Mouse (Mus musculus): ENCODE results near the gene Slc4a11.
A peak's percentile ranks its signal among the peaks of the same experiment; 100 is the strongest.
"Not testable (repeated sequence)": the region's sequence is repeated elsewhere in the genome, so short reads cannot be mapped to it uniquely, and the experiment has no call there.

The Slc4a11 gene

DNA sequence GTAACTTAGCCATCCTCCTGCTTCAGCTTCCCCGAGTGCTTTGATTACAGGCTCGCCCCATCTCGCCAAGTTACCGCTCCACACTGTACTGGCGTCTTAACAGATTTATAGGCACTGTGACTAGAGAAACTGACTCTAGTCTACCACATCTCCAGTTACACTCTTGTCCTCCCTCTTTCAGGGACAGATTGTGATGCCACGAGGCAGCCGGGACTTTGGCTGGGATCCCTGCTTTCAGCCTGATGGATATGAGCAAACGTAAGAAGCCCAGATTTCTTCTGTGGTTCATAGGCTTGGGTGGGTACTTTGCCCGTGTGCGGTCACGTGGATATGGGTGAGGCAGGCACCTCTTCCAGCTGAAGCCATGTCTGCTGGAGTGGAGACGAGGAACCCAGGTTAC, 18.2 kb downstream of the Slc4a11 start:
- no peak for DNase-seq

DNA sequence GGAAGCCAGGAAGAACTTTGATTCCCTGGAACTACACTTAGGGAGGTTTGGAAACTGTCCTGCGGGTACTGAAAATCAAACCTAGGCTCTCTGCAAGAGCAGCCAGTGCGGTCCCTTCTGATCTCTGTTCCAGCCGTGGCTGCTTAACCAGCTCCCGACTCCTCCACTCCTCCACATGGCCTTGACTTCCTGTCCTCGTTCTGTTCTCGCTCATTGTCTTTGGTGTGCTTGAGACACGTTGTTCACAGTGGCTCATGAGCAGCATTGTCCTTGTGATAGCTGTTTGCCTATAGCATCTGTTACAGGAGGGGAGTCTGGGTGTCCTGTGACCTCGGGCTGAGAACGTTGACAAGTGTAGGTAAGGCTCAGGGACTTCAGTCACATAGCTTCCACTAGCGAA, 20.1 kb downstream of the Slc4a11 start:
- no peak for DNase-seq

DNA sequence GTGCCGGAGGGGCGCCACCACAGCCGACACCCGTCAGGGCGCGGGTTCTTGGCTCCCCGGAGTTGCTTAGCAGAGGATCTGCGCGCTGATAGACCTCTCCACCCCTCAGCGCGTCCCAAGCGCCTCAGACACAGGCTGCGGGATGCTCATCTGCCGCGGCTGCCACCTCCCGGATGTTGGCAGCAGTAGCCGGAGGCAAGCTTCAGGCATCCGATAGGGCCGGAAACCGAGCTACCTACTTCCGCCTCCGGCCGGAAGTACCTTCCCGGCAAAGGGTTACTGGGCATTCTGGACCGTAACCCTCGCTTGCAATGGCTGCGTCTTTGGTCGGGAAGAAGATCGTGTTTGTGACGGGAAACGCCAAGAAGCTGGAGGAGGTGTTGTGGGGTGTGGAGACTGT, 29.8 kb downstream of the Slc4a11 start, which contains the start of gene Itpa:
TSS of gene Itpa (plus strand) at position 52 of the 400 bp plus-strand sequence.
- peak; percentile 90 for DNase-seq

DNA sequence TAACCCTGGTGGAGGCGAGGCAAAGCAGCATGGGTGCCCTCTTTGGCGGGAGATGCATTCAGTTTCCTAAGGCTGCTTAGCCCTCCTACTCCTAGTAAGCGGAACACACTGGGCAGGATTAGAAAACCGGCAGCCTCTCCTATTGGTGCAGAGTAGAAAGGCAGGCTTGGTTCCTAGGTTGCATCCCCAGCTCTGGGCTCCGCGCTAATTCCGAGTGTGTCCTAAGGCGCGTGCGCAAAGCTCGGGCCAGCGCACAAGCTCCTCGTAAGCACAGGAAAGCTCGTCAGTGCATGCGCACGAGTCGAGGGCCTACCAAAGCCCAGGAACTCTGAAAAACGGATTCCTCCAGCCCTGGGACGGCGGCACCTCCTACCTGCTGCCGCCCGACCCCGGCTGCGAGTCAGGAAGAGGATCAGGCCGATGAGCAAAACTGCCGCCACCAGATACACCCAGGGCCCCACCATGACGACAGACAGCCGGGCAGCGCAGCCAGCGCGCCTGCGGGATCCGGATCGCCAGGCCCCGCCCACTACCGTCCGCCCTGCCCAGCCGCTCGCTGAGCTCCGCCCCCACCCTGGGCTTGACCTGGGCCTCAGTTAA, 33.1 kb downstream of the Slc4a11 start, which contains the start of gene Ddrgk1:
TSS of gene Ddrgk1 (minus strand) at position 558 of the 600 bp plus-strand sequence.
- DNase-seq, result peak; percentile 92

DNA sequence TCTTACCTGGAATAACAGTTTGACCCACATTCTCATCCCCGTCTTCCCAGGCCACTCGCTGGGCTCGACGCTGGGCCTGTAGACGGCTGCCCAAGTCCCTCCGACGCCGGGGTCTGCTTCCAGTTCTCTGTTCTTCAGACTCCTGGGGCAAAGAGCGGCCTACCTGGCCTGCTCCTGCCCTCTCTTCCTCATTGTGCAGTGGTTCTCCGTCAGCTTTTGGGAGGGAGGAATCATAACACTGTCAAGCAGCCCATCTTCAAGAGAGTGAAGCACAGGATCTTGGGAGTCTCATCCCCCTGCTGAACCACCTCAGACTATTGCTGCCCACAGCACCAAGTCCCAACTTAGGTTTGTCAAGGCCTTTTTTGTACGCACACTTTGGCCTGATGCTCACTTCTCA, 34.0 kb downstream of the Slc4a11 start:
- no peak for DNase-seq

DNA sequence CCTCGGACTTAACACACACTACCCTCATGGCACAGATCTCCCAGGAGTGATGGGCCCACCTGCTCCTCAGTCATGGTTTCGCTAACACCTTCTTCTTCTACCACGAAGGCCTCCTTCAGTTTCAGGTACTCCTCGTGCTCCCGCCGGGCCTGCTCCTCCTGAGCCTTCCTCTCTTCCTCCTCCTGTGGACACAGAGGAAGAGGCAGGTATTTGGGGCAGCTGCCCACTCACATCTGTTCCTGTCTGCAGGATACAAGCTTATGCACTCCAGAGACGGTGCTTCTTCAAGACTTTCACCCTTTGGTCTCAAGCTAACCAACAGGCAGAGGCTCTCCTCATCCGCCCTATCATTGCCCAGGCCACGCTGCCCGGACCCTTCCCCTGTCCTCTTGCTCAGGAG, 38.8 kb downstream of the Slc4a11 start:
- DNase-seq, result no peak

DNA sequence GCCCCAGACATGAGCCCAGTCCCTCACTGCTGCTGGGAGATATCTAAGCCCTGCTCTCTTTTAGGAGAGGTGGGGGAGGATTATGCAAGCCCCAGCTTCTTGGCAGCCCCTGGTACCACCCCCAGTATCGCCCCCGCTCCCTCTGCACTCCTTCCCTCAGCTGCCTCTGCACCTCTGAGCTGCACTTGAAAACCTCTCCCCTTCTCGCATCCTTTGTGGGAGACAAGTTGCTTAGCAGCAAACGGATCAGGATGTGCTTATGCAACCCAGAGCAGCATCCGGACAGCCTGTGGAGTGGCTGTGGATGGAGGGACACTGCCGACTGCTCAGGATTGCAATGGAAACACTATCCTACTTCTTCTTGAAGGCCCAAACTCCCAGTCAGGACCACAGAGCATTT, 39.8 kb downstream of the Slc4a11 start:
- DNase-seq, result no peak

DNA sequence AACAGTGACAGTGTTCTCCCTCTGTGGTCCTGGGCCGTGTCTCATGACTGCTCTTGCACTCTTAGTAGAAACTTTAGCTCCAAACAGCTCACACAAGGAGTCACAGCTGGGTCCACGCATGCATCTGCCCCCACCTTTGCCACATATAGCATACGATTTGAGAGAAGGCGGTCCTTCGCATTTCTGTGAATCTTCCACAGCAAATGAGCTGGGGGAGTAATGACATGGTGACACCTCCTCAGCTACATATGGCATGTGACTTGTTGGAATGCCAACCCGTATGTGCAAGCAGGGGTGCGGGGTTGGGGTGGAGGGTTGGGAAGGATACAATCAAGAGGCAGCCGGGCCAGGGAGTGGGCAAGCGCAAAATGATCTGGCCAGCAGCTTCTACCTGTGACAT, 40.8 kb downstream of the Slc4a11 start:
- DNase-seq, result no peak

DNA sequence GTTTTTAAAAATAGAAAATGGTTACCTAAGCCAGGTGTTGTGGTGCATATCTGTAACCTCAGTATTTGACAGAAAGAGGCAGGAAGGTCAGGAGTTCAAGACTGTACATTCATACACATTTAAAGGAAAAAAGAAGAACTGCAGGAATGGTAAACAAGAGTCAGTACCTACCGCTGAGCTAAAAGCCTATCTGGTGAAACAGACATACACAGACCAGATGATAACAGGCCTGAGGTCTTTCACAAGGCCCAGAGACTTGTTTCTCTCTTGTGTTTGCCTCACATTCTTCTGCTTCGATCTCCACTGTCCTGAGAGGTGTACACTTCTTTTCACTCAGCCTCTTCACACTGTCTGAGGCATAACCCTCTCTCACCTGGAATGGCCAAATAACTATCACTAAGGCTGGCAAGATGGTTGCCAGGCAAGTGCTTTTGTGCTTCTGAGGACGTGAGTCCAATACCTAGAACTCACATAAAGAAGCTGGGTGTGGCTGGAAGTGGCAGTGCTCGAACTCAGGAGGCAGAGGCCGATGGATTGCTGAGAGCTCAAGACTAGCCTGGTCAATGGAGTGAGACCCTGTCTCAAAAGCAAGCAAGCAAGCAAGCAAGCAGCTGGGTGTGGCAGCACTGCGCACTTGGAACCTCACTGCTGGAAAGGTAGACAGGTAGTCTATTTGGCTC, 41.5 kb downstream of the Slc4a11 start:
- DNase-seq, result no peak

DNA sequence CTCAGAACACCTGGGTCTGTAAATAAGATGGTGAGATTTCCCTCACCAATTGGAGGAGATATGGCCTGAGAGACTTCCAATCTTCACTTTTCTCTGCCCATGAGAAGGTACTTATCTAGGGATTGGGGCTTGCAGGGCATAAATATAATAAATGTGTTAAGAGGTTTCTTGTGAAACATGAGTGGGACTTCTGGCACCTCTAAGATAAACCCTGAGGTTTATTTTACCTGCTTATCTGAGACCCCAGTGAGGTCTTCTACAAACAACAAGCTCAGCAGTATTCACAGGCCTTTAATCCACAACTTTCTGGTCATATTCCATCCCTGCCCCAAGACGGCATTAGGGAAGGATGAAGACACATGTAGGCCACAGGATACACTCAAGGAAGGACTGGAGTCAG, 43.6 kb downstream of the Slc4a11 start:
- no peak for DNase-seq

DNA sequence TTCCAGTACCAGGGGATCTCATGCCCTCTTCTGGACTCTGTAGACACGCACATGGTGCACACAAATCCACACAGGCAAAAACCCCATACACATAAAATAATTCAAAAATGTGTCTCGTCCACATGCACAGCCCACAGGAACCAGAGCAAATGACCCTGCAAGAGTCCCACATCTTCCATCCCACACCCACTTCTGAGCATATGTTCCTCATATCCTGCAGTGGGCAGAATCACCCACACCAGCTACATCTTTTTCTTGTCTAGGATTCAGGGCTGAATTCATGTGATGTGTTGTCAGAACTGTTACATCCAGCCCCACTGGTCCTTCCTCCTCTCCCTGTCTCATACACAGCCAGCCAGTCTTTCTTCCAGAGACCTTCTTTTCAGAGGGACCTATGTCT, 44.0 kb downstream of the Slc4a11 start:
- DNase-seq, result no peak

DNA sequence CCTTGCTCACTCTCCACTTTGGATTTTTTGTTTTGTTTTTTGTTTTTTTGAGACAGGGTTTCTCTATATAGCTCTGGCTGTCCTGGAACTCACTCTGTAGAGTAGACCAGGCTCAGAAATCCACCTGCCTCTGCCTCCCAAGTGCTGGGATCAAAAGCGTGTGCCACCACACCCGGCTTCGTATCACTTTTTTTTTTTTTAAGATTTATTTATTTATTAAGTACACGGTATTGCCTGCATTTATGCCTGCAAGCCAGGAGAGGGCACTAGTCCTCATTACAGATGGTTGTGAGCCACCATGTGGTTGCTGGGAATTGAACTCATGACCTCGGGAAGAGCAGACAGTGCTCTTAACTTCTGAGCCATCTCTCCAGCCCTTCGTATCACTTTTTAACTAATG, 48.3 kb downstream of the Slc4a11 start:
- DNase-seq, result not testable (repeated sequence)

DNA sequence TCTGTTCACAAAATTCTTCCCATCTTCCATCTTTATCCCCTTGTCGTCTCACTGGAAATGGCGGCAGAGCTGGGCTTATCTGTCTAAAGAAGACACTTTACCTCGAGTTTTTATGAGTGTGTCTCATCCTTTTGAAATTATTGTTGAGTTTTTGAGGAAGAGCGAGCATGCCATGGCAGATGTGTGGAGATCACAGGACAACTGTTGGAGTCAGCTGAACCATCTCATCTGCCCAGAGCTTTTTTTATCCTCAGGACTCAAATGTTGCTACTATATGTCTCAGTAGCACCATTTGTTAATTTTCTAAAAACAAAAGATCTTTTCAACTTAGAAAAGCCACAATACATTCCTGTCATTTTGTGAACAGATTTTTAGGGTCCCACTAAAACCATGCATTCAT, 52.1 kb downstream of the Slc4a11 start:
- no peak for DNase-seq

DNA sequence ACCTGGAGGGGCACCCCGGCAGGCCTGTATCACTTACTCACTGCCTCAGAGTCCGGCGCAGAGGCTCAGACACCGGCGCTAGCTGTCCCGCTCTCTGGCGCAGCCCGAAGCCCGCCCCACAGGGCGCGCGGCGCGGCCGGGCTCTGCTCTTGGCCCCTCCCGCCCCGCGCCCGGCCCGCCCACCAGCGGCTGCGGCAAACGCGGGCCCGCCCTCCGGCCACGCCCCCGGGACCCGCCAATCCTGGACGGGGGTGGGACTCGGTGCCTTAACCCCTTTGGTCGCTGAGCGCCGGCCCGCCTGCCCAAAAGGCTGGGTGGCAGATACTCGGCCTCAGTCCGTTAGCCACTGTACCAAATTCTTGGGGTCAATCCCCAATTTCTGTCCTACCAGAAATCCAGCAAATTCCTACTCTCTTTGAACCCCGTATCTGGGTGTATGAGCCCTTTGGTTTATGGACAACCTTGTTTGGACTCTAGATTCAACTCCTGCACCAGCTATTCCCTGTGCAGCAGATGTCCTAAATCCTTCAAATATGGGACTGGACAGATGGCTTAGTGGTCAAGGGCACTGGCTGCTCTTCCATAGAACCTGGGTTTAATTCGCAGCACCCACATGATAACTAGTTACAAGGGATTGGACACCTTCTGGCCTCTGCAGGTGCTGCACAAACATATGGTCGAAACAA, 54.5 kb downstream of the Slc4a11 start, which contains the start of gene Lzts3:
TSS of gene Lzts3 (minus strand) at position 120 of the 686 bp plus-strand sequence.
- peak; percentile 95 for DNase-seq

DNA sequence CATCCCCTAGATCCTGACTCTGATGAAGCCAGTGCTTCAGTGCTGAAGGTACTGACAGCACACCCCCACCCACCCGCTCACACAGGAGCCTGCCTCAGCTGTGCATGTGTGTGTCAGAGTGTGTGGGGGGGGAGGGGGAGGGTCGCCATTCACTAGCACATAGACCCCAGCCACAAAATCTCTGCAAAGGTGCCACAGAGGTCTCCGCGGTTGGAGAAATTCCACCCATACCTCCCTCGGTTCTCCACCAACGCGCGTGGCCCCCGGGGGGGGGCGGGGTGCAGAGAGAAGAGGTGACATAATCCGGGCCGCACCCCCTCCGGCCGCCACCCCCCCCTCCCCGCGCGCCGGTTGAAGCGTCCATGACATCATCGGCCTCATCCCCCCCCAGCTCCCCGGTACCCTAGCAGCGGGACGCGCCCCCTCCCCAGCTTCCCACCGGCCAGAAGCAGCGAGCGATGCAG, 55.1 kb downstream of the Slc4a11 start:
- no peak for DNase-seq

DNA sequence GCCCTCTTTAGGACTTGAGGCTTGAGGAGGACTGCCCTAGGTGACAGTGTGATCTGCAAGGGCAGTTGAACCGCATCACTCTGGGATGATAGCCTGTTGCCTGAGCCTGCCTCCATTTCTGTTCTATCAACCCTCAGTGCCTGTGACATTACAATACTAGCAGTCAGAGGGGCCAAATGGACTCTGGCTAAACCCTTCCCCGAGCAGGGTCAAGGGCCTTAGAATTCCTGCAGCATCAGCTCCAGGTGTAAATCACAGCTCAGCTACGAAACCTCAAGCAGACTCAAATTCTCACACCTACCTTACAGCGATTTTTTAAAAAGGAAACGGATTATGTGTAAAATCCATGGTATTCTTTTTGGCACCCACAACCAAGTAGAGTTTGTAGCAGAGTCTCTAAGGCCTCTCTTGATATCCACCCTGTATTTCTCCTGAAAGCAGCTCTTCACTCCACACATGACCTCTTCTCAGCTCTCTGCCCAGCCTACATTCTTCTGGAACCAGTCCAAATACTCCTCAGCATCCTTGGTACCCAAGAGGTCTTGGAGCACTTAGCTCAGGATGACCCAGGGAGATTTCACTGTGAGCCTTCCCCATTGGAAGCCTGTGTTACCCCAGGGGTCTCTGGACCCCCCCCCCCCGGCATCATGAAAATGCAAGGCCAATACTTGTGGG, 55.8 kb downstream of the Slc4a11 start:
- DNase-seq, result no peak

DNA sequence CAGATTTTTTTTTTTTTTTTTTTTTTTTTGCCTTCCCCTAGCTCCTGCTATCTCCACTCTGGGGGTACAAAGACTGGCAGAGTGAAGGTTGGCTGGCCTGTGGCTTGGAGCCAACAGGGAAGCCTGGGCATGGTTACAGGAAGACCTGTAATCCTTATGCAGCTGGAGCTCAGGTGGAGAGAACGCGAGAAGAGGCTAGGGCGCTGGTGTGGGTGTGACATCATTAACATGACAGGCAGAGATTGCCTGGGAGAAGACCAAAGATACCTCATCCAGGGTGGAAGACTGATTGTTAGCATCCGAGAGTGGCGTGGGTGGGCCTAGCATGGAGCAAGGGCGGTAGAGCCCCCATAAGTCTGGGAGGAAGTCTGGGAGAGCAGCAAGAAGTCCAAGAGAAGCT, 58.0 kb downstream of the Slc4a11 start:
- no peak for DNase-seq

DNA sequence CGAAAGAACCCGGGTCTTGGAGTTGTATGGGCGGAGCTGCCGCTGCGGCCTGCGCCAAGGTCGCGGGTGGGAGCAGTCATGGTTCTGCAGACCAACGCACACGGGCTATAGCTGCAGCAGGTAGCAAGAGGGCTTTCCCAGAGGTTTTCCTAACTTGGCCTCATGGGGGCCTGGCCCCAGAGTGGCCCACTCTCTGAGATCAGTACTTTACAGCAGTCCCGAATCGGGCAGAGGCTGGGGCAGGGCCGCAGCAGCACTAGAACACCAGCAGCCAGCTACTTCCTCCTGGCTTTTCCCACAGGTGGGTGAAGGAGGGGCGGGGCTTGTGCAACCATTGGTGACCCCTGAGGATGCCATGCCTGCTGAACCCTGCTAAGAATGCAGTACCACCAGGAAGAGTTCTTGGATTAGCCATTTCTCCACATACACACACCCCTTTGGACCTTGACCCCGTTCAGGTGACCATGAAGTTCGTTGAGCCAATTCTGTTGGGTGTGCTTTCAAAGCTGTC, 59.2 kb downstream of the Slc4a11 start:
- no peak for DNase-seq

DNA sequence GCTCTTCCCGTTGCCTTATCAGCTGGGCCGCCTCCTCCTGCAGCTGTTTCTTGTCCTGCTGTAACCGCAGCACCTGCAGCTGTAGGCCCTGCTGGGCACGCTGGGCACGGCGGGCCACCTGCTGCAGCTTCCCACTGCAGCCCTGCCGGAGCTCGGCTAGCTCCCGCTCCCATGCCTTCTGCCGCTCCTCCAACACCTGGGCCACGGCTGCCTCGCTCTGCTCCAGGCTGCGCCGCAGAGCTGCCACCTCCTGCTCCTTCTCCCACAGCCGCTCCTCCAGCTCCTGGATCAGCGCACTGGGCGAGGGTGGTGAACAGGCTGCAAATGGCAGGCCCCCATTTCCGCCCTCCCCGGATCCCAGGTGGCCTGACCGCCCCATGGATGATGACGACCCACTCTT, 61.5 kb downstream of the Slc4a11 start:
- DNase-seq, result no peak

DNA sequence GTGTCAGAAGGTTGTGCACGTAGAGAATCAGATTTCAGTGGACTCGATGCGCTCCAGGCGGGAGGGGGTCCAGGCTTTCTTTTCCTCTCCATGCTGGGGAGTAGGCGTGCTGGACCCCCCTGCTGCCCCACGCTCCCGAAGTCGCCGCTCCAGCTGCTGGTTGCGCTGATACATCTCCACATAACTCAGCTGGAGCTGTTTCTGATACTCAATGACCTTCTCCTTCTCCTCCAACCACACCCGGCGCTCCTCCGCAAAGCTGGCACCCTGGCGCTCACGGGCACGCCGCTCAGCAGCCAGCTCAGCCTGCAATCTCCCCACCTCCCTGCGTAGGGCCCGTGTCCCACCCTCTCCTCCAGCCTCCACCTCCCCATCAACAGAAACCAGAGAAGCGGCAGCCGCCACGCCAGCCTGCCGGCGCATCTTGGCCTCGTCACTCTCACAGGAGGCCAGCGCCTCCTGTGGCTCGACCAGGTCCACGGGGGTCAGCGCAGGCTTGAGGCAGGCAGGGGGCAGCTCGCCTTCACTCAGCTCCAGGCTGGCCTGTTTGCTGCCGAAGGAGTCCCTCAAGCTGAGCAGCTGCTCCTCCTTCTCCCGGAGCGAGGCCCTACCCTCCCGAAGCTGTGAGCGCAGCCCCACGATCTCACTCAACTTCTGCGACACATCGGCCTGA, 62.4 kb downstream of the Slc4a11 start:
- no peak for DNase-seq

Data from lung, postnatal 36 days (tissue).